Mouse (Mus musculus): ENCODE measurements around the gene Poc1a. TPM values are rescaled to one million over a fixed set of nuclear protein-coding genes. Genes with fewer than 3 reads are reported as not detected.

Gene Poc1a
- polyA plus RNA-seq, 1 experiment from 2014 or later: 11.8 TPM

GRCm38 (mm10) chr9:106269879-106270278 lies 11.0 kb upstream of the Poc1a start:
- Histone ChIP-seq H3K9me3 (replicated peaks; ENCODE audit: control insufficient read depth, low read length) (no peaks in the 10 kb centered on the region), H3K4me2 (ENCODE audit: low read length) (no peak overlapping the region), H3K4me1 (ENCODE audit: control insufficient read depth, insufficient read depth, low read length) (0 out of 2 replicates have a peak, but pooled peaks cover 3% of the 10 kb centered on the region), H3K4me3 (ENCODE audit: low read depth, low read length) (no peak overlapping the region), H3K9ac (ENCODE audit: low read length) (no peak overlapping the region), H3K27ac (ENCODE audit: low read depth, low read length) (no peak overlapping the region), H3K36me3 (ENCODE audit: control insufficient read depth, insufficient read depth, low read length) (no peaks in the 10 kb centered on the region), H3K27me3 (replicated peaks; ENCODE audit: control insufficient read depth, insufficient read depth, low read length) (no peaks in the 10 kb centered on the region)
- peak; percentile 69 for DNase-seq (ENCODE audit: low spot score)
- peak; percentile 72; the same call in 1 of the 2 replicates for ATAC-seq
- WGBS: 12% methylated on average over 2 of the region's 2 CpGs

- H3K4me3 ChIP-seq (ENCODE audit: low read depth, low read length): no peak overlapping the region
- no peaks in the 10 kb centered on the region for H3K36me3 ChIP-seq (ENCODE audit: control insufficient read depth, insufficient read depth, low read length)
- ATAC-seq (no peak), DNase-seq (ENCODE audit: low spot score) (no peak)
- H3K27me3 ChIP-seq (replicated peaks; ENCODE audit: control insufficient read depth, insufficient read depth, low read length): no peaks in the 10 kb centered on the region
- H3K9me3 ChIP-seq (replicated peaks; ENCODE audit: control insufficient read depth, low read length): no peaks in the 10 kb centered on the region
- 0 out of 2 replicates have a peak, but pooled peaks cover 3% of the 10 kb centered on the region for H3K4me1 ChIP-seq (ENCODE audit: control insufficient read depth, insufficient read depth, low read length)
- 91% methylated on average over 4 of the region's 4 CpGs for WGBS
- H3K27ac ChIP-seq (ENCODE audit: low read depth, low read length): no peak overlapping the region
- H3K4me2 ChIP-seq (ENCODE audit: low read length): no peak overlapping the region
- no peak overlapping the region for H3K9ac ChIP-seq (ENCODE audit: low read length)
Measured at GRCm38 (mm10) chr9:106270656-106271055, 10.2 kb upstream of the Poc1a start.

DNA sequence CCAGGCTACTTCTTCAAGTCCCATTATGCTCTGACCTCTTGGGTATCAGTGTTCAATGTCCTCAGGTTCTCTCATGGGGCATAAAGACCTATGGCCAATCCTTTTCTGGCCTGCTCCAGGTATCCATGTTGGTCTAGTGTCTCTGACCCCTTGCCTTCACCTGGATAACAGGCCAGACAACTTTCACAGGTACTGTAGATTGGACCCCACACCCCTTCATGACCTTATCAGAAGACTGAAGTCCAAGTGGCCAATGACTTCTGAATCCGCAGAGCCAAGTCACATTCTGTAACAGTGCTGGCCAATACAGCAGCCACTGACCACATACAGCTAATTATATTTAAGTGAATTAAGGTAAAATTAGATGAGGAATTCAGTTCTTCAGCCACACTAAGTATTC lies 8.6 kb upstream of the Poc1a start:
- no peak overlapping the region for H3K4me2 ChIP-seq (ENCODE audit: low read length)
- no peak for ATAC-seq
- H3K27ac ChIP-seq (ENCODE audit: low read depth, low read length): no peak overlapping the region
- H3K4me1 ChIP-seq (ENCODE audit: control insufficient read depth, insufficient read depth, low read length): 0 out of 2 replicates have a peak, but pooled peaks cover 3% of the 10 kb centered on the region
- DNase-seq (ENCODE audit: low spot score): no peak
- H3K9ac ChIP-seq (ENCODE audit: low read length): no peak overlapping the region
- no peaks in the 10 kb centered on the region for H3K27me3 ChIP-seq (replicated peaks; ENCODE audit: control insufficient read depth, insufficient read depth, low read length)
- H3K36me3 ChIP-seq (ENCODE audit: control insufficient read depth, insufficient read depth, low read length): no peaks in the 10 kb centered on the region
- WGBS: 98% methylated on average over 1 of the region's 1 CpGs
- no peaks in the 10 kb centered on the region for H3K9me3 ChIP-seq (replicated peaks; ENCODE audit: control insufficient read depth, low read length)
- H3K4me3 ChIP-seq (ENCODE audit: low read depth, low read length): no peak overlapping the region

DNA sequence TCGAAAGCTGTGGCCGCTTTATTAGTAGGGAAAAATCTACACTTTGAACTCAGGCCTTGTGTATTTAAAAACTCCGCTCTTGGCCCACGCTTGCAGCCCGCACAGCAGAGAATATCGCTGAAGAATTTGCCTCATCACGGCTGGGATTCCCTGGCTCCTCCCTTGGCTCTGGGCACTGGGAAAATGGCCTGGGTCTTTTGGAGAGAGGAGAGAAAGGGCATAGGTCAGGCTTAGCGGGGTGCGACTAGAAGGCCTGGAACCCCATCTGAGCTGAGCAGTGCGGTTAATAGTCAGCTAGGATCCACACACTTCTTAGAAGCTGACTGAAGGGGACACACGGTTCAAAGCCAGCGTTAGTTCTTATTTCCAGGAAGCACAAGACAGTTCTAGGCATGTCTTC lies 7.6 kb upstream of the Poc1a start:
- DNase-seq (ENCODE audit: low spot score): no peak
- ATAC-seq: no peak
- H3K4me3 ChIP-seq (ENCODE audit: low read depth, low read length): no peak overlapping the region
- no peak overlapping the region for H3K9ac ChIP-seq (ENCODE audit: low read length)
- 88% methylated on average over 12 of the region's 12 CpGs for WGBS
- no peaks in the 10 kb centered on the region for H3K36me3 ChIP-seq (ENCODE audit: control insufficient read depth, insufficient read depth, low read length)
- no peak overlapping the region for H3K4me2 ChIP-seq (ENCODE audit: low read length)
- no peaks in the 10 kb centered on the region for H3K27me3 ChIP-seq (replicated peaks; ENCODE audit: control insufficient read depth, insufficient read depth, low read length)
- H3K9me3 ChIP-seq (replicated peaks; ENCODE audit: control insufficient read depth, low read length): no peaks in the 10 kb centered on the region
- H3K27ac ChIP-seq (ENCODE audit: low read depth, low read length): no peak overlapping the region
- H3K4me1 ChIP-seq (ENCODE audit: control insufficient read depth, insufficient read depth, low read length): 0 out of 2 replicates have a peak, but pooled peaks cover 3% of the 10 kb centered on the region

DNA sequence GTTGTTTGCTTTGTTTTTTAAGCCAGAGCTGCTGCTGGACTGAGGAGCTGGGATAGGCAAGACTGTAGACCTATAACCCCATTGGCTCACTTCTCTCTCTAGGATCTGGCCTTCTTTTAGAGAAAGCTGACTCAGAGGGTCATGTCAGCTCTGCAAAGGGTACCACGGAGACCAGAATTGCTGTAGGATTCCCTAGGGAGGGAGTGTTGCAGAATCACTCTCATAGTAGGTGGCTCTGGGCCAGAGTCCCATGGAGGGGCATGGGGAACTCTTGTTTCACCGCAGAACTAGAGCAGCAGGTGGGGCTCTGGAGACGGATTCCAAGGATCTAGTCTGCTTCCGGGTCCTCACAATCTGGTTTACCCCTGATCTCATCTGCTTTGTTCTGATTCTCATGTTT lies 7.1 kb upstream of the Poc1a start:
- Histone ChIP-seq H3K27ac (ENCODE audit: low read depth, low read length) (no peak overlapping the region), H3K9me3 (replicated peaks; ENCODE audit: control insufficient read depth, low read length) (no peaks in the 10 kb centered on the region), H3K4me2 (ENCODE audit: low read length) (no peak overlapping the region), H3K36me3 (ENCODE audit: control insufficient read depth, insufficient read depth, low read length) (no peaks in the 10 kb centered on the region), H3K9ac (ENCODE audit: low read length) (no peak overlapping the region), H3K4me3 (ENCODE audit: low read depth, low read length) (no peak overlapping the region), H3K4me1 (ENCODE audit: control insufficient read depth, insufficient read depth, low read length) (0 out of 2 replicates have a peak, but pooled peaks cover 3% of the 10 kb centered on the region), H3K27me3 (replicated peaks; ENCODE audit: control insufficient read depth, insufficient read depth, low read length) (no peaks in the 10 kb centered on the region)
- WGBS: 75% methylated on average over 4 of the region's 4 CpGs
- ATAC-seq (no peak), DNase-seq (ENCODE audit: low spot score) (no peak)

DNA sequence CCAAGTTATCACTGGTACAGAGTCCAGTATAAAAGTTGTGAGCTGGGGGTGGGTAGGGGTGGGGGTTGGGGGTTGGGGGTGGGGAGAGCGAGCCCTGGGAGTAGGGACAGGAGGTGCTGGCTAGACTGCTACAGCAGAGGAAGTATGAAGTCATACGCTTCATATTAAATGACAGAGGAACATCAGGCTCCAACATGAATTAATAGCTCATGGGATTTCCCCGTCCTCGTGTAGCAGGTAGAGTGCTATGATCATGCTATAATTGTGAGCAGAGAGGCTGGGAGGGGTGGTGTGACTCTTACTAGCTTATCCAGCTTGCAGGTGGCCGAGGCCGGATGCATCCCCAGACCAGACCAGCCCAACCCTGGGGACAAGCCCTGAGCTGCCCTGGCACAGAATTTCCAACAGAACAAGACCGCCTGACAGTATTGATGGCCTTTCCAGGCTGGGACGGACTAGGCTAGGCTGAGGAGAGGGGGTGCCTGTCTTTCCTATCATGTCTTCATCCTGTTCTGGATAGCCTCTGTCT lies 6.1 kb upstream of the Poc1a start:
- no peaks in the 10 kb centered on the region for H3K9me3 ChIP-seq (replicated peaks; ENCODE audit: control insufficient read depth, low read length)
- H3K36me3 ChIP-seq (ENCODE audit: control insufficient read depth, insufficient read depth, low read length): no peaks in the 10 kb centered on the region
- H3K4me3 ChIP-seq (ENCODE audit: low read depth, low read length): no peak overlapping the region
- no peaks in the 10 kb centered on the region for H3K27me3 ChIP-seq (replicated peaks; ENCODE audit: control insufficient read depth, insufficient read depth, low read length)
- H3K4me2 ChIP-seq (ENCODE audit: low read length): no peak overlapping the region
- WGBS: 88% methylated on average over 7 of the region's 8 CpGs
- no peak overlapping the region for H3K9ac ChIP-seq (ENCODE audit: low read length)
- no peak for DNase-seq (ENCODE audit: low spot score)
- no peak for ATAC-seq
- H3K27ac ChIP-seq (ENCODE audit: low read depth, low read length): no peak overlapping the region
- 0 out of 2 replicates have a peak, but pooled peaks cover 3% of the 10 kb centered on the region for H3K4me1 ChIP-seq (ENCODE audit: control insufficient read depth, insufficient read depth, low read length)

- ATAC-seq: no peak
Measured at GRCm38 (mm10) chr9:106275806-106276205, 5.1 kb upstream of the Poc1a start.

DNA sequence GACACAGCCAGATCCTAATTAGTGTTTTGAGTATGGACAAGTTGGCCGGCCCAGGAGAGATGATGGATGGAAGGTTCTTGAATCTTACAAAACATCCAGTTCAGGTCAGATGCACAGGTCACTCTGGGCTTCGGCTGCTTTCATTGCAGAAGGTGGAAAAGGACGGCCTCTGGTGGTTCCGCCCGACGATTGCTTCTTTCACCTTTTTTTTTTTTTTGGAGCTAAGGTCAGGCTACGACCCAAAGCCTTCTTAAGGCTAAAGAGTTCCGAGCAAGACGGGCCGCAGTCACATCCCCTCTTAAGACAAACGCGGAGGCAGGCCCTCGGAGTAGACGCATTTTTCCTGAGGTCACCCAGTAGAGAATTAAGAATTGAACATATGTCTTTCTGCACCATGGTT lies 475 bp upstream of the Poc1a start:
- no peaks in the 10 kb centered on the region for H3K27me3 ChIP-seq (replicated peaks; ENCODE audit: control insufficient read depth, insufficient read depth, low read length)
- peaks cover 10% of the 10 kb centered on the region; the same call in 1 of the 2 replicates for H3K4me1 ChIP-seq (ENCODE audit: control insufficient read depth, insufficient read depth, low read length)
- no peak overlapping the region for H3K27ac ChIP-seq (ENCODE audit: low read depth, low read length)
- peaks cover 7% of the 10 kb centered on the region; the same call in 1 of the 2 replicates for H3K36me3 ChIP-seq (ENCODE audit: control insufficient read depth, insufficient read depth, low read length)
- DNase-seq (ENCODE audit: low spot score): peak; percentile 59
- no peaks in the 10 kb centered on the region for H3K9me3 ChIP-seq (replicated peaks; ENCODE audit: control insufficient read depth, low read length)
- peak overlapping the region; percentile 64 for H3K9ac ChIP-seq (ENCODE audit: low read length)
- H3K4me3 ChIP-seq (ENCODE audit: low read depth, low read length): peak overlapping the region; percentile 49
- under 1% methylated on average over 14 of the region's 14 CpGs for WGBS
- H3K4me2 ChIP-seq (ENCODE audit: low read length): peak overlapping the region; percentile 85
- peak; percentile 38 for ATAC-seq

More at GRCm38 (mm10) chr9:106275806-106276205, 5.1 kb upstream of the Poc1a start:
- no peak overlapping the region for H3K4me2 ChIP-seq (ENCODE audit: low read length)
- no peak overlapping the region for H3K4me3 ChIP-seq (ENCODE audit: low read depth, low read length)
- 0 out of 2 replicates have a peak, but pooled peaks cover 3% of the 10 kb centered on the region for H3K4me1 ChIP-seq (ENCODE audit: control insufficient read depth, insufficient read depth, low read length)
- no peaks in the 10 kb centered on the region for H3K36me3 ChIP-seq (ENCODE audit: control insufficient read depth, insufficient read depth, low read length)
- WGBS: 80% methylated on average over 1 of the region's 1 CpGs
- no peaks in the 10 kb centered on the region for H3K27me3 ChIP-seq (replicated peaks; ENCODE audit: control insufficient read depth, insufficient read depth, low read length)
- no peak overlapping the region for H3K27ac ChIP-seq (ENCODE audit: low read depth, low read length)
- H3K9ac ChIP-seq (ENCODE audit: low read length): no peak overlapping the region
- H3K9me3 ChIP-seq (replicated peaks; ENCODE audit: control insufficient read depth, low read length): no peaks in the 10 kb centered on the region
- DNase-seq (ENCODE audit: low spot score): no peak

GRCm38 (mm10) chr9:106282024-106282423 lies 1.2 kb downstream of the Poc1a start:
- Histone ChIP-seq H3K9ac (ENCODE audit: low read length) (no peak overlapping the region; the same call in 1 of the 2 replicates), H3K4me3 (ENCODE audit: low read depth, low read length) (peak overlapping the region; percentile 49), H3K4me1 (ENCODE audit: control insufficient read depth, insufficient read depth, low read length) (peaks cover 10% of the 10 kb centered on the region; the same call in 1 of the 2 replicates), H3K36me3 (ENCODE audit: control insufficient read depth, insufficient read depth, low read length) (peaks cover 7% of the 10 kb centered on the region; the same call in 1 of the 2 replicates), H3K27ac (ENCODE audit: low read depth, low read length) (no peak overlapping the region), H3K27me3 (replicated peaks; ENCODE audit: control insufficient read depth, insufficient read depth, low read length) (no peaks in the 10 kb centered on the region), H3K9me3 (replicated peaks; ENCODE audit: control insufficient read depth, low read length) (no peaks in the 10 kb centered on the region), H3K4me2 (ENCODE audit: low read length) (peak overlapping the region; percentile 85)
- ATAC-seq (no peak), DNase-seq (ENCODE audit: low spot score) (no peak)
- 74% methylated on average over 3 of the region's 3 CpGs for WGBS

All from forebrain, embryonic 14.5 days (tissue).